Mouse (Mus musculus) lung, embryonic 16.5 days (tissue): Measurements from ENCODE around the gene Nrip1. TPM values are rescaled to one million over a fixed set of nuclear protein-coding genes. Genes with fewer than 3 reads are reported as not detected.

Experiments
- ATAC-seq: fragments of 200-750 bp; cut with Nextera tagmentation; 2 replicates; pipeline ENCODE4 v1.8.0; 2017; ENCODE audit warnings: low read depth, mild to moderate bottlenecking, moderate library complexity
- H3K27ac ChIP-seq: fragments of 300-500 bp; sonication (generic); 2 replicates; pipeline ENCODE4 v1.5.1; 2014; ENCODE audit warnings: mild to moderate bottlenecking, control low read depth, low read length
- H3K27me3 ChIP-seq: fragments of 300-500 bp; sonication (generic); 2 replicates; pipeline ENCODE4 v1.6.1; 2014; ENCODE audit warnings: low read depth, low read length, mixed read lengths; ENCODE audit not compliant: control insufficient read depth, insufficient read depth
- H3K36me3 ChIP-seq: fragments of 300-500 bp; sonication (generic); 2 replicates; pipeline ENCODE4 v1.6.1; 2014; ENCODE audit warnings: low read length; ENCODE audit not compliant: control insufficient read depth, insufficient read depth
- H3K4me1 ChIP-seq: fragments of 300-500 bp; sonication (generic); replicated peaks from 2 replicates; pipeline ENCODE4 v1.6.1; 2014; ENCODE audit warnings: low read length, mixed read lengths; ENCODE audit not compliant: control insufficient read depth, insufficient read depth
- H3K4me2 ChIP-seq: fragments of 300-500 bp; sonication (generic); 2 replicates; pipeline ENCODE4 v1.6.1; 2014; ENCODE audit warnings: low read depth, low read length, control low read depth
- H3K4me3 ChIP-seq: fragments of 300-500 bp; sonication (generic); 2 replicates; pipeline ENCODE4 v1.5.1; 2014; ENCODE audit warnings: mild to moderate bottlenecking, low read length, control low read depth
- H3K9ac ChIP-seq: fragments of 300-500 bp; sonication (generic); 2 replicates; pipeline ENCODE4 v1.6.1; 2014; ENCODE audit warnings: low read length, control low read depth
- H3K9me3 ChIP-seq: fragments of 300-500 bp; sonication (generic); 2 replicates; pipeline ENCODE4 v1.6.1; 2016; ENCODE audit warnings: low read length; ENCODE audit not compliant: control insufficient read depth
- WGBS: fragments of 180-500 bp; shearing (Covaris S2); extraction: QIAGEN DNeasy Blood & Tissue Kit; methylation state at CpG from one replicate; pipeline ENCODE4 v1.1.7; 2014; 5-methylcytosine and 5-hydroxymethylcytosine counted together
- polyA plus RNA-seq: library from polyadenylated mRNA; unstranded; fragments of >200 nt; fragmentation: Nextera tagmentation; extraction: Ambion mirVana; gene quantifications from 2 replicates; pipeline ENCODE4 v1.2.1, GENCODE M21; 2015

Nrip1 gene
- polyA plus RNA-seq, 1 experiment from 2014 or later: 45.4 TPM

GRCm38 (mm10) chr16:76316940-76317822 lies 56.4 kb downstream of the Nrip1 start:
- H3K27ac ChIP-seq: no peak overlapping the region

GRCm38 (mm10) chr16:76315642-76316041 lies 58.0 kb downstream of the Nrip1 start:
- Histone ChIP-seq H3K27me3 (no peaks in the 10 kb centered on the region), H3K27ac (no peak overlapping the region), H3K4me1 (peaks cover 5% of the 10 kb centered on the region; the same call in 1 of the 2 replicates), H3K4me2 (no peak overlapping the region), H3K9me3 (no peaks in the 10 kb centered on the region), H3K4me3 (no peak overlapping the region), H3K36me3 (no peaks in the 10 kb centered on the region), H3K9ac (no peak overlapping the region)
- WGBS: 91% methylated on average over 3 of the region's 3 CpGs
- ATAC-seq: no peak

More at GRCm38 (mm10) chr16:76316940-76317822, 56.4 kb downstream of the Nrip1 start:
- peaks cover 14% of the 10 kb centered on the region for H3K4me1 ChIP-seq
- 80% methylated on average over 22 of the region's 22 CpGs for WGBS
- no peaks in the 10 kb centered on the region for H3K27me3 ChIP-seq
- no peaks in the 10 kb centered on the region for H3K36me3 ChIP-seq
- no peaks in the 10 kb centered on the region for H3K9me3 ChIP-seq
- H3K4me3 ChIP-seq: no peak overlapping the region
- no peak for ATAC-seq
- no peak overlapping the region for H3K4me2 ChIP-seq
- no peak overlapping the region for H3K9ac ChIP-seq

GRCm38 (mm10) chr16:76314013-76314950 lies 59.3 kb downstream of the Nrip1 start:
- Histone ChIP-seq H3K4me3 (no peak overlapping the region), H3K27me3 (no peaks in the 10 kb centered on the region), H3K27ac (no peak overlapping the region), H3K9ac (no peak overlapping the region), H3K4me1 (no peaks in the 10 kb centered on the region; the same call in 1 of the 2 replicates), H3K36me3 (no peaks in the 10 kb centered on the region), H3K9me3 (no peaks in the 10 kb centered on the region), H3K4me2 (no peak overlapping the region)
- 74% methylated on average over 12 of the region's 12 CpGs for WGBS
- no peak for ATAC-seq

- no peak overlapping the region for H3K9ac ChIP-seq
- 16% methylated on average over 1 of the region's 1 CpGs for WGBS
- no peak overlapping the region for H3K4me3 ChIP-seq
- H3K4me2 ChIP-seq: no peak overlapping the region
- H3K9me3 ChIP-seq: no peaks in the 10 kb centered on the region
- H3K27ac ChIP-seq: no peak overlapping the region
- H3K27me3 ChIP-seq: no peaks in the 10 kb centered on the region
- no peaks in the 10 kb centered on the region for H3K36me3 ChIP-seq
- no peaks in the 10 kb centered on the region; the same call in 1 of the 2 replicates for H3K4me1 ChIP-seq
- no peak; the same call in 1 of the 2 replicates for ATAC-seq
These were observed 60.7 kb downstream of the Nrip1 start for GRCm38 (mm10) chr16:76312887-76313420.

- Histone ChIP-seq H3K4me3 (no peak overlapping the region), H3K36me3 (no peaks in the 10 kb centered on the region), H3K27me3 (no peaks in the 10 kb centered on the region), H3K27ac (no peak overlapping the region), H3K4me1 (no peaks in the 10 kb centered on the region; the same call in 1 of the 2 replicates), H3K9me3 (no peaks in the 10 kb centered on the region), H3K9ac (no peak overlapping the region), H3K4me2 (no peak overlapping the region)
- no peak for ATAC-seq
- WGBS: 73% methylated on average over 2 of the region's 2 CpGs
These were observed 62.8 kb downstream of the Nrip1 start for GRCm38 (mm10) chr16:76310791-76311190.

- Histone ChIP-seq H3K27me3 (no peaks in the 10 kb centered on the region), H3K27ac (no peak overlapping the region), H3K4me3 (no peak overlapping the region), H3K9ac (no peak overlapping the region), H3K9me3 (no peaks in the 10 kb centered on the region), H3K36me3 (no peaks in the 10 kb centered on the region), H3K4me1 (no peaks in the 10 kb centered on the region; the same call in 1 of the 2 replicates), H3K4me2 (no peak overlapping the region)
- ATAC-seq: no peak
- whole genome bisulfite sequencing: 69% methylated on average over 8 of the region's 8 CpGs
These were observed 63.3 kb downstream of the Nrip1 start for GRCm38 (mm10) chr16:76310286-76310685.

- Histone ChIP-seq H3K4me2 (no peak overlapping the region), H3K9me3 (no peaks in the 10 kb centered on the region), H3K4me1 (no peaks in the 10 kb centered on the region; the same call in 1 of the 2 replicates), H3K36me3 (no peaks in the 10 kb centered on the region), H3K27ac (no peak overlapping the region), H3K27me3 (no peaks in the 10 kb centered on the region), H3K9ac (no peak overlapping the region), H3K4me3 (no peak overlapping the region)
- 72% methylated on average over 7 of the region's 7 CpGs for WGBS
- no peak for ATAC-seq
These were observed 64.3 kb downstream of the Nrip1 start for GRCm38 (mm10) chr16:76309280-76309679.

- H3K4me1 ChIP-seq: peaks cover 3% of the 10 kb centered on the region; the same call in 1 of the 2 replicates
- ATAC-seq: no peak
- 41% methylated on average over 3 of the region's 3 CpGs for WGBS
- H3K9ac ChIP-seq: no peak overlapping the region
- H3K36me3 ChIP-seq: no peaks in the 10 kb centered on the region
- H3K27me3 ChIP-seq: no peaks in the 10 kb centered on the region
- no peak overlapping the region for H3K4me3 ChIP-seq
- no peak overlapping the region for H3K4me2 ChIP-seq
- no peak overlapping the region for H3K27ac ChIP-seq
- no peaks in the 10 kb centered on the region for H3K9me3 ChIP-seq
These were observed 66.6 kb downstream of the Nrip1 start for GRCm38 (mm10) chr16:76307039-76307438.
